ENCODE assay signal across 8 mouse cellular contexts in the genomic region with DNA sequence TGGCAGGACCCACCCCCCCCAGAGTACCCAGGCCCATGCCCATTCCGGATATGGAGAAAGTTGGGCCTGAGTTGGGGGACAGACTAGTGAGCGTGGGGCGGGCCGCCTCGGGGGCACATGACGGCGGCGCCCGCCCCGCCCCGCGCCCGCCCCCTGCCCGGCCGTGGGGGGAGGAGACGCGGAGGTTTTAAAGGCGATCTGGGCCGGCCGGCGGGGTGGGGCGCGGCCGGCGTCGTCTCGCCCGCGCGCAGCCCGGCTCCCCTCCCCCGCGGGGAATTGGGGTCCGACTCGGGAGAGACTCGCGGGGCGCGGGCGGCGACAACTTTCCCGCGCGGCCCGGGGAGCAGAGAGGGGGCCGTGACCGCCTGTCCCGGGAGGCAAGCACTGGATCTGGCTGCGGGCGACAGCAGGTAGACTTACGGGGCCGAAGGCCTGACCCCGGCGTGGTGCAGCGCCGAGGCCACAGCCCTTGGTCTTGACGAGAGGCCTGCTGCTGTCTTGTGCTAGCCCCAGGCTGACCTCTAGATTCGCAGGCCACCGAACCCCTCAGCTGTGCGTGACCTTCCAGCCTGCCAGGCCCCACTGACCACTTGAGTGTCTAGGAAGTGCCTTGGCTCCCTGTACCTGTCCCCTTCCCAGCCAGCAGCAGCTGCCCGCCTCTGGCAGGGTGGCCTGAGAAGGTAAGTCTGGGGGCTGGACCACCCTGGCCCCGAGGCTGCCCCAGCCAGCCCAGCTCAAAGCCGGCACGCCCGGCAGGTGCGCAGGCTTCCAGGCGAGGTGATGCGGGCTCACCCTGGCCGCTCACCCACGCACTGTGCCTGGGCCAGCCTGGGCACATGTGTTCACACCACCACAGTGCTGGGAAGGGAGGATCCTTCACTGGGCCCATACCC. TPM values are rescaled to one million over a fixed set of nuclear protein-coding genes. Genes with fewer than 3 reads are reported as not detected.
DNase-seq lines count a peak whose midpoint lies in the region; ATAC-seq and TF ChIP-seq lines count a peak whose summit lies in the region.

No protein-coding gene starts in this region.

- no peak for ATAC-seq in forebrain, embryonic 16.5 days
- no peak for ATAC-seq in hindbrain, embryonic 12.5 days (ENCODE audit: low FRiP score)
- peak; percentile 38; the same call in 1 of the 2 replicates for ATAC-seq in limb, embryonic 14.5 days (ENCODE audit: low FRiP score, low read depth)
- ATAC-seq in midbrain, embryonic 15.5 days (replicated peaks): 0 out of 2 replicates have a peak, but pooled peaks have one; percentile 6

- WGBS in forebrain, embryonic 16.5 days: 5% methylated on average over 64 of the region's 70 CpGs
- WGBS in hindbrain, embryonic 12.5 days: 9% methylated on average over 51 of the region's 70 CpGs
- 7% methylated on average over 21 of the region's 70 CpGs for WGBS in limb, embryonic 14.5 days
- WGBS in midbrain, embryonic 15.5 days: 14% methylated on average over 37 of the region's 70 CpGs

- H3ac ChIP-seq in C2C12 (ENCODE audit: control insufficient read depth, insufficient read length, low read depth): peak overlapping the region; percentile 97

- no peaks in the 10 kb centered on the region for H3K9me3 ChIP-seq in forebrain, embryonic 16.5 days (ENCODE audit: control insufficient read depth, low read length)
- H3K9me3 ChIP-seq in hindbrain, embryonic 12.5 days (replicated peaks): no peaks in the 10 kb centered on the region
- H3K9me3 ChIP-seq in limb, embryonic 14.5 days (ENCODE audit: control insufficient read depth, low read length): no peaks in the 10 kb centered on the region
- no peaks in the 10 kb centered on the region for H3K9me3 ChIP-seq in midbrain, embryonic 15.5 days

- H3K4me3 ChIP-seq in C2C12 (ENCODE audit: insufficient read depth, poor library complexity, severe bottlenecking): peak overlapping the region; percentile 93
- peak overlapping the region; percentile 44 for H3K4me3 ChIP-seq in forebrain, embryonic 16.5 days (replicated peaks; ENCODE audit: low read length)
- H3K4me3 ChIP-seq in hindbrain, embryonic 12.5 days: peak overlapping the region; percentile 44
- peak overlapping the region; percentile 77 for H3K4me3 ChIP-seq in limb, embryonic 14.5 days (replicated peaks; ENCODE audit: low read length)
- H3K4me3 ChIP-seq in midbrain, embryonic 15.5 days: peak overlapping the region; percentile 38

- no peaks in the 10 kb centered on the region for H3K27me3 ChIP-seq in C2C12 (ENCODE audit: control insufficient read depth, insufficient read depth, insufficient read length)
- no peaks in the 10 kb centered on the region for H3K27me3 ChIP-seq in forebrain, embryonic 16.5 days (replicated peaks; ENCODE audit: control insufficient read depth, insufficient read depth, low read length)
- peaks cover 24% of the 10 kb centered on the region for H3K27me3 ChIP-seq in hindbrain, embryonic 12.5 days
- H3K27me3 ChIP-seq in limb, embryonic 14.5 days (ENCODE audit: control insufficient read depth, insufficient read depth, low read length): no peaks in the 10 kb centered on the region
- peaks cover 16% of the 10 kb centered on the region for H3K27me3 ChIP-seq in midbrain, embryonic 15.5 days (replicated peaks)

- H3K36me3 ChIP-seq in C2C12 (ENCODE audit: control insufficient read depth, insufficient read depth): peaks cover 33% of the 10 kb centered on the region
- H3K36me3 ChIP-seq in forebrain, embryonic 16.5 days (ENCODE audit: control insufficient read depth, insufficient read depth): no peaks in the 10 kb centered on the region
- no peaks in the 10 kb centered on the region for H3K36me3 ChIP-seq in hindbrain, embryonic 12.5 days
- peaks cover 12% of the 10 kb centered on the region for H3K36me3 ChIP-seq in limb, embryonic 14.5 days (ENCODE audit: control insufficient read depth, insufficient read depth, low read length)
- H3K36me3 ChIP-seq in midbrain, embryonic 15.5 days (replicated peaks): no peaks in the 10 kb centered on the region

- DNase-seq in adipocyte (ENCODE audit: low spot score): peak; percentile 83
- DNase-seq in limb, embryonic 14.5 days (ENCODE audit: low spot score): peak; percentile 82
- DNase-seq in testis, postnatal 14 days (ENCODE audit: low spot score): peak; percentile 51
- no peak for DNase-seq in frontal cortex, adult 2 months (ENCODE audit: extremely low spot score in 1 of 2, low spot score in 1 of 2)

- peak; percentile 55; the same call in 1 of the 2 replicates for TF ChIP-seq POLR2A in limb, embryonic 14.5 days (IDR thresholded peaks at IDR 0.05; ENCODE audit: borderline replicate concordance, extremely low read depth, insufficient read depth, insufficient read length)

- H3K27ac ChIP-seq in forebrain, embryonic 16.5 days (ENCODE audit: low read length): peak overlapping the region; percentile 27
- peak overlapping the region; percentile 70 for H3K27ac ChIP-seq in hindbrain, embryonic 12.5 days
- peak overlapping the region; percentile 99 for H3K27ac ChIP-seq in limb, embryonic 14.5 days (replicated peaks; ENCODE audit: low read depth, low read length)
- peak overlapping the region; percentile 43 for H3K27ac ChIP-seq in midbrain, embryonic 15.5 days

- TF ChIP-seq CTCF in C2C12 (IDR thresholded peaks at IDR 0.05; ENCODE audit: control insufficient read depth, insufficient read depth, insufficient read length): no peak

- H3K79me3 ChIP-seq in C2C12 (ENCODE audit: low read depth): peaks cover 47% of the 10 kb centered on the region

- peaks cover 45% of the 10 kb centered on the region for H3K4me1 ChIP-seq in forebrain, embryonic 16.5 days (replicated peaks; ENCODE audit: control insufficient read depth, insufficient read depth, low read length)
- H3K4me1 ChIP-seq in hindbrain, embryonic 12.5 days: peaks cover 61% of the 10 kb centered on the region
- peaks cover 48% of the 10 kb centered on the region for H3K4me1 ChIP-seq in limb, embryonic 14.5 days (ENCODE audit: control insufficient read depth, insufficient read depth, low read length)
- H3K4me1 ChIP-seq in midbrain, embryonic 15.5 days: peaks cover 48% of the 10 kb centered on the region

- H3K9ac ChIP-seq in forebrain, embryonic 16.5 days (replicated peaks; ENCODE audit: low read depth, low read length): peak overlapping the region; percentile 60
- peak overlapping the region; percentile 53 for H3K9ac ChIP-seq in hindbrain, embryonic 12.5 days
- H3K9ac ChIP-seq in limb, embryonic 14.5 days (ENCODE audit: low read depth, low read length, severe bottlenecking): peak overlapping the region; percentile 90
- peak overlapping the region; percentile 48 for H3K9ac ChIP-seq in midbrain, embryonic 15.5 days

- peaks cover 53% of the 10 kb centered on the region for H3K79me2 ChIP-seq in C2C12 (ENCODE audit: control insufficient read depth, insufficient read depth)

- peak overlapping the region; percentile 79 for H3K4me2 ChIP-seq in forebrain, embryonic 16.5 days (ENCODE audit: low read length)
- H3K4me2 ChIP-seq in hindbrain, embryonic 12.5 days (replicated peaks): peak overlapping the region; percentile 71
- H3K4me2 ChIP-seq in limb, embryonic 14.5 days (replicated peaks; ENCODE audit: low read depth, low read length, severe bottlenecking): peak overlapping the region; percentile 96
- H3K4me2 ChIP-seq in midbrain, embryonic 15.5 days: peak overlapping the region; percentile 74

RNA-seq across cellular contexts. Expression of a gene that starts 15.9 kb away (rescaled TPM):
- 1.1 TPM for polyA plus RNA-seq in C2C12 (2012; fragmentation: generic; extraction: Trizol)
- 3.2 and 4.7 TPM in 2 replicates for polyA plus RNA-seq in forebrain, embryonic 16.5 days (2015; fragmentation: Nextera tagmentation; extraction: Ambion mirVana)
- polyA plus RNA-seq in hindbrain, embryonic 12.5 days (2016; fragmentation: Nextera tagmentation; extraction: Ambion mirVana): 5.8 and 7.2 TPM in 2 replicates
- polyA plus RNA-seq in limb, embryonic 14.5 days (2012; rRNA removed): 3.0 and 4.8 TPM in 2 replicates
- 5.4 and 5.8 TPM in 2 replicates for polyA plus RNA-seq in limb, embryonic 14.5 days (2014; fragmentation: Nextera tagmentation; extraction: Ambion mirVana)
- 8.1 and 8.5 TPM in 2 replicates for polyA plus RNA-seq in midbrain, embryonic 15.5 days (2015; fragmentation: Nextera tagmentation; extraction: Ambion mirVana)
- polyA plus RNA-seq in frontal cortex, adult 2 months (2012; rRNA removed): 2.1 and 2.6 TPM in 2 replicates

RNA-seq across cellular contexts. Expression of a gene that starts 36.0 kb away (rescaled TPM):
- polyA plus RNA-seq in C2C12 (2012; fragmentation: generic; extraction: Trizol): 10.1 TPM
- polyA plus RNA-seq in forebrain, embryonic 16.5 days (2015; fragmentation: Nextera tagmentation; extraction: Ambion mirVana): 40.1 and 41.8 TPM in 2 replicates
- polyA plus RNA-seq in hindbrain, embryonic 12.5 days (2016; fragmentation: Nextera tagmentation; extraction: Ambion mirVana): 57.5 and 59.0 TPM in 2 replicates
- polyA plus RNA-seq in limb, embryonic 14.5 days (2012; rRNA removed): 23.8 and 35.1 TPM in 2 replicates
- 13.9 and 17.1 TPM in 2 replicates for polyA plus RNA-seq in limb, embryonic 14.5 days (2014; fragmentation: Nextera tagmentation; extraction: Ambion mirVana)
- 33.2 and 33.3 TPM in 2 replicates for polyA plus RNA-seq in midbrain, embryonic 15.5 days (2015; fragmentation: Nextera tagmentation; extraction: Ambion mirVana)
- 13.7 TPM in 2 replicates for polyA plus RNA-seq in frontal cortex, adult 2 months (2012; rRNA removed)

RNA-seq across cellular contexts. Expression of a gene that starts 48.6 kb away (rescaled TPM):
- polyA plus RNA-seq in C2C12 (2012; fragmentation: generic; extraction: Trizol): 281 TPM
- 214 and 231 TPM in 2 replicates for polyA plus RNA-seq in forebrain, embryonic 16.5 days (2015; fragmentation: Nextera tagmentation; extraction: Ambion mirVana)
- polyA plus RNA-seq in hindbrain, embryonic 12.5 days (2016; fragmentation: Nextera tagmentation; extraction: Ambion mirVana): 255 and 266 TPM in 2 replicates
- polyA plus RNA-seq in limb, embryonic 14.5 days (2012; rRNA removed): 173 and 221 TPM in 2 replicates
- 374 and 380 TPM in 2 replicates for polyA plus RNA-seq in limb, embryonic 14.5 days (2014; fragmentation: Nextera tagmentation; extraction: Ambion mirVana)
- polyA plus RNA-seq in midbrain, embryonic 15.5 days (2015; fragmentation: Nextera tagmentation; extraction: Ambion mirVana): 225 and 244 TPM in 2 replicates
- polyA plus RNA-seq in frontal cortex, adult 2 months (2012; rRNA removed): 216 and 261 TPM in 2 replicates

RNA-seq across cellular contexts. Expression of a gene that starts 53.1 kb away (rescaled TPM):
- 0.61 TPM for polyA plus RNA-seq in C2C12 (2012; fragmentation: generic; extraction: Trizol)
- polyA plus RNA-seq in forebrain, embryonic 16.5 days (2015; fragmentation: Nextera tagmentation; extraction: Ambion mirVana): 2.6 and 3.5 TPM in 2 replicates
- polyA plus RNA-seq in hindbrain, embryonic 12.5 days (2016; fragmentation: Nextera tagmentation; extraction: Ambion mirVana): 1.6 and 1.9 TPM in 2 replicates
- polyA plus RNA-seq in limb, embryonic 14.5 days (2012; rRNA removed): 1.7 TPM in 2 replicates
- 0.44 and 0.72 TPM in 2 replicates for polyA plus RNA-seq in limb, embryonic 14.5 days (2014; fragmentation: Nextera tagmentation; extraction: Ambion mirVana)
- polyA plus RNA-seq in midbrain, embryonic 15.5 days (2015; fragmentation: Nextera tagmentation; extraction: Ambion mirVana): 2.5 and 2.9 TPM in 2 replicates
- polyA plus RNA-seq in frontal cortex, adult 2 months (2012; rRNA removed): 2.6 and 2.9 TPM in 2 replicates

RNA-seq across cellular contexts. Expression of a gene that starts 53.2 kb away (rescaled TPM):
- 25.2 TPM for polyA plus RNA-seq in C2C12 (2012; fragmentation: generic; extraction: Trizol)
- polyA plus RNA-seq in forebrain, embryonic 16.5 days (2015; fragmentation: Nextera tagmentation; extraction: Ambion mirVana): 35.4 and 43.8 TPM in 2 replicates
- 21.6 and 21.7 TPM in 2 replicates for polyA plus RNA-seq in hindbrain, embryonic 12.5 days (2016; fragmentation: Nextera tagmentation; extraction: Ambion mirVana)
- polyA plus RNA-seq in limb, embryonic 14.5 days (2012; rRNA removed): 30.9 and 34.3 TPM in 2 replicates
- polyA plus RNA-seq in limb, embryonic 14.5 days (2014; fragmentation: Nextera tagmentation; extraction: Ambion mirVana): 21.6 and 22.9 TPM in 2 replicates
- polyA plus RNA-seq in midbrain, embryonic 15.5 days (2015; fragmentation: Nextera tagmentation; extraction: Ambion mirVana): 52.5 and 53.3 TPM in 2 replicates
- 38.4 and 40.2 TPM in 2 replicates for polyA plus RNA-seq in frontal cortex, adult 2 months (2012; rRNA removed)

Comparison
In these comparisons a context has a peak if more than half of its experiments do, and no peak if none do; other contexts are left out.
1. H3K4me3 ChIP-seq: peak in every context shown above with its lines; median percentile 93 in C2C12; 77 in limb, embryonic 14.5 days; 44 in forebrain, embryonic 16.5 days; 44 in hindbrain, embryonic 12.5 days; 38 in midbrain, embryonic 15.5 days.
2. DNase-seq: peak in adipocyte (single experiment), limb, embryonic 14.5 days (single experiment) and testis, postnatal 14 days (single experiment); none in frontal cortex, adult 2 months (0 of 2).
3. ATAC-seq: peak in limb, embryonic 14.5 days (single experiment) and midbrain, embryonic 15.5 days (single experiment); none in forebrain, embryonic 16.5 days (single experiment) and hindbrain, embryonic 12.5 days (single experiment).
4. H3K27ac ChIP-seq: peak in every context shown above with its lines; median percentile 99 in limb, embryonic 14.5 days; 70 in hindbrain, embryonic 12.5 days; 43 in midbrain, embryonic 15.5 days; 27 in forebrain, embryonic 16.5 days.
5. Peak in every context shown above with its lines, with median percentiles within 50 percentile points of each other: H3K4me2 ChIP-seq and H3K9ac ChIP-seq.